Mouse (Mus musculus) hindbrain, embryonic 14.5 days (tissue): Measurements from ENCODE around the gene Cntnap4. TPM values are rescaled to one million over a fixed set of nuclear protein-coding genes. Genes with fewer than 3 reads are reported as not detected.

Source experiments
- ATAC-seq: fragments of 200-750 bp; cut with Nextera tagmentation; 2 replicates; pipeline ENCODE4 v1.8.0; 2017; ENCODE audit warnings: moderate number of reproducible peaks, mild to moderate bottlenecking, moderate TSS enrichment, moderate library complexity; ENCODE audit not compliant: low FRiP score
- DNase-seq: peaks from one replicate; pipeline ENCODE4 v3.0.0-alpha.2; 2015; ENCODE audit warnings: low spot score
- H3K27ac ChIP-seq: fragments of 300-500 bp; sonication (generic); 2 replicates; pipeline ENCODE4 v1.5.1; 2014; ENCODE audit warnings: mild to moderate bottlenecking, moderate library complexity
- H3K27me3 ChIP-seq: fragments of 300-500 bp; sonication (generic); 2 replicates; pipeline ENCODE4 v1.6.1; 2014; ENCODE audit warnings: mild to moderate bottlenecking, low read length, mixed read lengths; ENCODE audit not compliant: control insufficient read depth, insufficient read depth
- H3K36me3 ChIP-seq: fragments of 300-500 bp; sonication (generic); replicated peaks from 2 replicates; pipeline ENCODE4 v1.6.1; 2014; ENCODE audit not compliant: control insufficient read depth, insufficient read depth
- H3K4me1 ChIP-seq: fragments of 300-500 bp; sonication (generic); replicated peaks from 2 replicates; pipeline ENCODE4 v1.6.1; 2014; ENCODE audit warnings: antibody characterized with exemption, low read length, mixed read lengths; ENCODE audit not compliant: control insufficient read depth, insufficient read depth
- H3K4me2 ChIP-seq: fragments of 300-500 bp; sonication (generic); replicated peaks from 2 replicates; pipeline ENCODE4 v1.6.1; 2014; ENCODE audit warnings: mild to moderate bottlenecking, moderate library complexity
- H3K4me3 ChIP-seq: fragments of 300-500 bp; sonication (generic); replicated peaks from 2 replicates; pipeline ENCODE4 v1.5.1; 2014; ENCODE audit warnings: mild to moderate bottlenecking, low read length
- H3K9ac ChIP-seq: fragments of 300-500 bp; sonication (generic); 2 replicates; pipeline ENCODE4 v1.6.1; 2014
- H3K9me3 ChIP-seq: fragments of 300-500 bp; sonication (generic); 2 replicates; pipeline ENCODE4 v1.6.1; 2016; ENCODE audit warnings: low read length; ENCODE audit not compliant: control insufficient read depth
- WGBS: fragments of 180-500 bp; shearing (Covaris S2); extraction: QIAGEN DNeasy Blood & Tissue Kit; methylation state at CpG from one replicate; pipeline ENCODE4 v1.1.7; 2014; 5-methylcytosine and 5-hydroxymethylcytosine counted together
- polyA plus RNA-seq: library from polyadenylated mRNA; unstranded; fragments of >200 nt; fragmentation: Nextera tagmentation; extraction: Ambion mirVana; gene quantifications from 2 replicates; pipeline ENCODE4 v1.2.1, GENCODE M21; 2014

Gene Cntnap4
- polyA plus RNA-seq, 1 experiment from 2014 or later, result 17.3 TPM

DNA sequence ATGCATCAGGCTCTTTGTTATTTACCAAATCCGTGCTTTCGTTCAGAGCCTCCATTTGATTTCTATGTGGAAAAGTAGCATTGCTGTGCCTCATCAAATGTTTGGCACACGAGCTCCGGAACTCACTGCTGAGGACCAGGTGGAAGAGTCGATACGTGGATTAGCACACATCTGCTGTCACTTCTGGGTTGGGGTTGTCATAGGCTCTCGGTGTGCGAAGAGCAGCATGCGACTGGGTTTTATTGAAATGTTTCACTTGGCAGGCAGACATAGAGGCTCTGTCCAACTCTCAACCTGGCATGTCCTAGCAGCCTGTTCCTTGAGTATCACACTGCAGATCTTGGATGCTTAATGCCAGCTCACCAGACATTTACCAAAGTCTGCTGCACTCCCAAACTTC is 111.9 kb downstream of the Cntnap4 start:
- 0 out of 2 replicates have a peak, but pooled peaks cover 4% of the 10 kb centered on the region for H3K4me1 ChIP-seq
- no peaks in the 10 kb centered on the region for H3K27me3 ChIP-seq
- no peak overlapping the region for H3K4me2 ChIP-seq
- ATAC-seq (no peak), DNase-seq (no peak)
- no peaks in the 10 kb centered on the region for H3K9me3 ChIP-seq
- 88% methylated on average over 9 of the region's 9 CpGs for WGBS
- no peak overlapping the region for H3K4me3 ChIP-seq
- H3K9ac ChIP-seq, result no peak overlapping the region
- H3K27ac ChIP-seq, result no peak overlapping the region
- H3K36me3 ChIP-seq, result no peaks in the 10 kb centered on the region

- Histone ChIP-seq H3K9ac (no peak overlapping the region), H3K27ac (no peak overlapping the region), H3K4me1 (no peaks in the 10 kb centered on the region), H3K4me3 (no peak overlapping the region), H3K4me2 (no peak overlapping the region), H3K9me3 (no peaks in the 10 kb centered on the region), H3K27me3 (no peaks in the 10 kb centered on the region), H3K36me3 (no peaks in the 10 kb centered on the region)
- DNase-seq (no peak), ATAC-seq (no peak)
These were observed 125.9 kb downstream of the Cntnap4 start for GRCm38 (mm10) chr8:112695708-112696107.

DNA sequence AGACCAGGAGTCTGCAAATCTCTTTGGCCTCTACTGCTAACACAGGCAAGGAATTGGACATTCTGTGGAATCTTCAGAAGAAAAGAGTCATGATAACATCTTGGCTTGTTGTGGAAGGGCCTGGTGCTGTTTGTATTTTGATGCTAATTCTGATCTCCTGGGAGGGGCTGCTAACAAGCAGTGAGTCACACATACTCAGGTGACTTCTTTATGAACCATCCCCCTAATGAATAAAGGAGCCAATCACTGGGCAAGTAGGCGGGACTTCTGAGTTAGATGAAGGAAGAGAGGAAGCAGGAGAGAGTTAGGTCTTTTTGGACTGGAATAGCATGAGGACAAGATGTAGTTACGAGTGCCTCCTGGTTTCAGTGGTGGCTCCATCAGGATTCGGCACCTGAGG is 128.3 kb downstream of the Cntnap4 start:
- Histone ChIP-seq H3K27me3 (no peaks in the 10 kb centered on the region), H3K27ac (no peak overlapping the region)

DNA sequence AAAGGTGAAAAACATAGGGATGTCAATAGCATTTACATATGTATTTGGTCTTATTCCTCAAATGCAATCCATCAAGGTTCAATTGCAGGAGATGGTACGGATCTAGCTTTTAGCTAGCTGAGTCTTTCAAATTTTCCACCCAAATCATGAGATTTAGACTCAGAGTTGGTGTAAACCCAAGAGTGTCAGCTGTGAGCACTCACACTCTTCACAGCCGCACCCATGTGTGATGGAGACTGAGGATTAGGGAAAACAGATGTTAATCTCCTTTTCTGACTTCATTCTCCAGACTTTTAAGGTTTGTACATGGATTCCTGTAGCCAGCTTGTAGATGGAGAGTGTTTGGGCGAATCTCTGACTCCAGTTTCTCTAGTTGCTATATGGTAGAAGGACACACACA is 147.1 kb downstream of the Cntnap4 start:
- Histone ChIP-seq H3K36me3 (no peaks in the 10 kb centered on the region), H3K27me3 (no peaks in the 10 kb centered on the region), H3K4me3 (no peak overlapping the region), H3K9ac (no peak overlapping the region), H3K9me3 (no peaks in the 10 kb centered on the region), H3K4me1 (no peaks in the 10 kb centered on the region), H3K27ac (no peak overlapping the region), H3K4me2 (no peak overlapping the region)
- DNase-seq, result no peak
- WGBS, result 77% methylated on average over 3 of the region's 3 CpGs
- no peak for ATAC-seq

More for the DNA sequence above, 128.3 kb downstream of the Cntnap4 start:
- DNase-seq (no peak), ATAC-seq (no peak)
- no peaks in the 10 kb centered on the region for H3K9me3 ChIP-seq
- no peak overlapping the region for H3K9ac ChIP-seq
- no peak overlapping the region for H3K4me3 ChIP-seq
- WGBS, result 84% methylated on average over 3 of the region's 3 CpGs
- H3K4me2 ChIP-seq, result no peak overlapping the region
- no peaks in the 10 kb centered on the region for H3K36me3 ChIP-seq
- H3K4me1 ChIP-seq, result no peaks in the 10 kb centered on the region

GRCm38 (mm10) chr8:112724918-112725317 is 155.1 kb downstream of the Cntnap4 start:
- Histone ChIP-seq H3K9me3 (no peaks in the 10 kb centered on the region), H3K36me3 (no peaks in the 10 kb centered on the region), H3K4me3 (no peak overlapping the region), H3K4me2 (no peak overlapping the region), H3K4me1 (no peaks in the 10 kb centered on the region), H3K9ac (no peak overlapping the region), H3K27me3 (no peaks in the 10 kb centered on the region), H3K27ac (no peak overlapping the region)
- no peak for DNase-seq
- 72% methylated on average over 9 of the region's 9 CpGs for WGBS
- no peak for ATAC-seq

GRCm38 (mm10) chr8:112730583-112731432 is 161.0 kb downstream of the Cntnap4 start:
- Histone ChIP-seq H3K27me3 (no peaks in the 10 kb centered on the region), H3K9ac (no peak overlapping the region), H3K36me3 (no peaks in the 10 kb centered on the region), H3K4me2 (no peak overlapping the region), H3K27ac (no peak overlapping the region), H3K9me3 (no peaks in the 10 kb centered on the region), H3K4me3 (no peak overlapping the region), H3K4me1 (no peaks in the 10 kb centered on the region)
- WGBS, result 79% methylated on average over 15 of the region's 15 CpGs
- no peak for ATAC-seq
- no peak for DNase-seq

- H3K9me3 ChIP-seq, result no peaks in the 10 kb centered on the region
- no peaks in the 10 kb centered on the region for H3K36me3 ChIP-seq
- H3K4me3 ChIP-seq, result no peak overlapping the region
- DNase-seq, result no peak
- no peaks in the 10 kb centered on the region for H3K4me1 ChIP-seq
- H3K27me3 ChIP-seq, result no peaks in the 10 kb centered on the region
- no peak for ATAC-seq
- H3K4me2 ChIP-seq, result no peak overlapping the region
- H3K27ac ChIP-seq, result no peak overlapping the region
- 83% methylated on average over 3 of the region's 3 CpGs for WGBS
- no peak overlapping the region for H3K9ac ChIP-seq
These were observed 165.7 kb downstream of the Cntnap4 start for GRCm38 (mm10) chr8:112735575-112735974.

DNA sequence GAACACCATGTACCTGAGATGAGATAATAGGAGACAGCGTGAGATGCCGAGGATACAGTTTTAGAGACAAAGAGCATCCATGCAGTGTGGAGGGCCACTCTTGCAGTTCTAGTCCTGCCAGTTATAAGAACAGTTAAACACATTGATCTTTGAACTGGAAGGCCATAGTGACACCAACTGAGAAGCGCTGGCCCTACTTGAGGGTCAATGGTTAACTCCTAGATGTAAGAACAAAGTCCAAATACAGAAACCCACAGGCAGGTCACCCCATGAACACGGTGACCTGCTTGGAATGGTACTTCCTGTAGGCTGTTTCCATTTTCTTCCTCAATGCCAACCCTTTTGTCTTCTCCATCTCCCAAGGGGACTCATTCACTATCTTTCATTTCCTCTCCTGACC is 173.5 kb downstream of the Cntnap4 start:
- no peak for ATAC-seq
- Histone ChIP-seq H3K9me3 (no peaks in the 10 kb centered on the region), H3K27me3 (no peaks in the 10 kb centered on the region), H3K4me3 (no peak overlapping the region), H3K36me3 (no peaks in the 10 kb centered on the region), H3K27ac (no peak overlapping the region), H3K4me2 (no peak overlapping the region), H3K9ac (no peak overlapping the region), H3K4me1 (no peaks in the 10 kb centered on the region)
- no peak for DNase-seq
- 91% methylated on average over 4 of the region's 4 CpGs for WGBS

- Histone ChIP-seq H3K4me3 (no peak overlapping the region), H3K4me2 (no peak overlapping the region), H3K9me3 (no peaks in the 10 kb centered on the region), H3K4me1 (no peaks in the 10 kb centered on the region), H3K27me3 (no peaks in the 10 kb centered on the region), H3K27ac (no peak overlapping the region), H3K9ac (no peak overlapping the region), H3K36me3 (no peaks in the 10 kb centered on the region)
- ATAC-seq (no peak), DNase-seq (no peak)
- WGBS, result 82% methylated on average over 5 of the region's 5 CpGs
These were observed 177.5 kb downstream of the Cntnap4 start for GRCm38 (mm10) chr8:112747296-112747695.

GRCm38 (mm10) chr8:112755171-112755570 is 185.3 kb downstream of the Cntnap4 start:
- Histone ChIP-seq H3K27ac (no peak overlapping the region), H3K9me3 (no peaks in the 10 kb centered on the region), H3K4me3 (no peak overlapping the region), H3K4me1 (no peaks in the 10 kb centered on the region), H3K36me3 (no peaks in the 10 kb centered on the region), H3K27me3 (no peaks in the 10 kb centered on the region), H3K9ac (no peak overlapping the region), H3K4me2 (no peak overlapping the region)
- no peak for DNase-seq
- ATAC-seq, result no peak
- WGBS, result 81% methylated on average over 4 of the region's 4 CpGs
